Mouse (Mus musculus): ENCODE data around the gene Gm20388.

GRCm38 (mm10) chr8:122198378-122199025, 2287.9 kb downstream of the Gm20388 start:
- TF ChIP-seq CTCF (IDR thresholded peaks at IDR 0.05; ENCODE audit: low read depth): peak; percentile 11; the same call in 1 of the 2 replicates
- TF ChIP-seq EP300 (IDR thresholded peaks at IDR 0.05; ENCODE audit: low read depth): no peak

All from liver, embryonic 14.5 days (tissue).